Mouse (Mus musculus) liver, adult (tissue): ENCODE results near the gene Herc1.

ENCODE experiments used
- GATA4 ChIP-seq: IDR thresholded peaks from 2 replicates; pipeline ENCODE4 v1.6.1; 2014; ENCODE audit warnings: mild to moderate bottlenecking, low read length; ENCODE audit not compliant: insufficient replicate concordance

Gene Herc1

DNA sequence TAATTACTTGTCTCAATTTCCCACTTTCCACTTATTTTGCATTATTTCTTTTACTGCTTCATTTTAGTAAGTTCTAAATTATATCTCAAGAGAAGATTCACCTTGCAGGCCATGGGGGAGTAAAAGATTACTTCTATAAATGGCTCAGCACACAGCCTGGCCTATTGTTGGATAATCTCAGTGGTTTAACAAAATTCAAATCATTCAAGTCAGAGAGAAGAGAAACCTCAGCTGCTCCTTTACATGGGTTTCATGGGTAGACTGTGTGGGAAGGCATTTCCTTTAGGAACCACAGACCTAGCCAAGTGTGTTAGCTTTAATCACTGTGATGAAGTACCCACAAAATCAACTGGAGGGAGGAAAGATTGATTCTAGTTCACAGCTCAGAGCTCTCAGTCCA is 13.0 kb upstream of the Herc1 start:
- TF ChIP-seq GATA4: no peak

DNA sequence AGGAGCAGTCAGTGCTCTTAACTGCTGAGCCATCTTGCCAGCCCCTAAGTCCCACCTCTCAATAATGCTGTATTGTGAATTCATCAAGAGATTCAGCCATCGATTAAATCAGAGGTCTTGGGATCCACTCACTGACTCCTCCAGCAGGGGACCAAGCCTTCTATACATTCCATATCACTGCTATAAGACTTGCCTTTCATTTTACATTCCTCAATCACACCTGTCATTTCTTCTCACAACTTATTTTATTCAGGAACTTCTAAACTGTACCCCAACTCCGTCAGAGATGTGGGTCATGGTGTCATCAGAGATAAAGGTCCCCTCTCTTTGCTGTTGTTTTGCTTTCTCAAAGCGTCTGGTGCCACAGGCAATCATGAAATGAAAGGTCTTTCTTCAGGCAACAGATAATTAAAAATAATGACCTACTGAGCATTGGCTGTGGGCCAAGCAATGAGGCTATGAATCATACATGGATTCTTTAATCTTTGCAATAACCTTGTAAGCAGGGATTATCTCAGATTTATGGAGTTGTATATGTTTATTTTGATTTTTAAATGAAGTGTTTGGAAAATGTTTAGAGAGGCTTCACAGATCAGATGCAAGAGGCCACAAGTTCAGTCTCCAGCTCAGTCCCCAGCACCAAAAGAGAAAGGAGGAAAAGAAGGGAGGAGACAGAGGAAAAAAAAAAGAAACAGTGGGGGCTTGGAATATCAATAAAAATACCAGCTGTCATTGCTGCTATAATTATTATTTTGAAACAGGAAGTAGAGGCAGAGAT is 12.1 kb upstream of the Herc1 start:
- no peak for TF ChIP-seq GATA4

DNA sequence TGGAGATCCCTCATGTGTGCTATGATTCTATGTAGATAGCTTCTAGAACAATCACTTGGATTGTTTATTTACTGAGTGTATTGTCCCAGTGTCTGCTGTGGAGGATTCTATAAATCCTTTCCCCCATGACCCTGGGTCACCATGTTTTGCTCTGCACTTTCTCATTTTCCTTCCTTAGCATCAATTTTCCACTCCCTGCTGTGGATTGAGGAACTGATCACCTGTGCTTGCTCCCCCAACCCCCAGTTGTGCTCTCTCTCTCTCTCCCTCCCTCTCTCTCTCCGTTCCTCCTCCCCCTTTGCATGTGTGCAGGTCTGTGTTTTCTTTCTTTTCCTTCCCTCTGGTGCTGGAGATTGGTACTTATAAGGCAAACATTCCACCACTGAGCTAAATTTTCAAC is 10.5 kb upstream of the Herc1 start:
- TF ChIP-seq GATA4: no peak

DNA sequence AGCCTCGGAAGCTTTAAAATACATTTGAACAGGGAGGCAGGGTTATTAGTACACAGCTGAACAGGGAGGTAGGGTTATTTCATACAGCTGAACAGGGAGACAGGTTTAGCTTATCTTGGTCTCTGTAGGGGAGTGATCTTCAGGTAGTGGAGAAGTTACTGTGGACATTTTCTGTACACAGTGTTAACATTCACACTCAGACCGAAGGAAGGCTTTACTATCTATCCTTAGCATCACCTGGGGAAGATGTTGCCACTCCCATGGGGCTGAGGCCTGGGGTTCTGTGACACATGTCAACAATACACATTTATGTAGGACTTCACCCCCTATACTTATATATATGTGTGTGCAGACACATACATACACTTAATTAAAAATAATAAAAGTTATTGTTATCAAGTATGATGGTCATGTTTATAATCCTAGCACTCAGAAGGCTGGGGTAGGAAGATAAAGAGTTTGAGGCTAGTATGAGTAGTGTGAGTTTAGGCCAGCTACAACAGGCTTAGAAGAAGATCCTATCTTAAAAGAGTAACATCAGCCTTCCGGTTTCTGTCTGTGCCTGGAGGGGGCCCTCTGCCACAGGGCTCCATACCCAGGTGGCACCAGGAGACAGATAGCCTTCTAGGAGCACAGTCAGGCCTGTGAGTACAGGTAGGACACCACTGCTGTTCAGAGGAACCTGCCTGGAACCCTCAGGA is 9.7 kb upstream of the Herc1 start:
- no peak for TF ChIP-seq GATA4

DNA sequence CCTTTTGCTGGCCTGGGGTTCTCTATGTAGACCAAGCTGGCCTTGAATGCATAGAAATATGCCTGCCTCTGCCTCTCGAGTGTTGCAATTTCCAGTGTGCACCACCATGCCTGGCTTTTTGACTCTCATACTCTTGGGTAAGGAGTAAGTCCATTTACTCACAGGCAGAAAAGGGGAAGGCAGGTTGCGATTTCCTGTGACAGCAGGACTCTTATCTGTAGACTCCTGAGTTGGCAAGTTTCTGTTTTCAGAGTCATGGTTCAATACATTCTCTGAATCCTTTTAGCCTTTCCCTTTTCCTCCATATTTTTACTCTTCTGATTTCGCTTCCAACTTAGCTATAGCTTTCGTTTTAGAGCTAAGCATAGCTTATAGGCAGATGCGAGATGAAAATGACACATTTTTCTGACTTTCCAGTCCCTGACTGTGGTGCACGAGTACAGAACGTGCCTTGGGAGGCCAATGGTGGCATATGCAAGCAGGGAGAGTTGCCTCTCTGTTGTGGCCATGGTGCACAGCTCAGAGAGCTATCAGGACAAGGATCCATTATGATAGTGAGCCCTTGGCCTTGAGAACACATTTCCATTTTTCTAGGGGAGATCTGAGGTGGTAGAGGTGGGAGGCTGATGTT is 2.7 kb upstream of the Herc1 start:
- TF ChIP-seq GATA4: no peak

DNA sequence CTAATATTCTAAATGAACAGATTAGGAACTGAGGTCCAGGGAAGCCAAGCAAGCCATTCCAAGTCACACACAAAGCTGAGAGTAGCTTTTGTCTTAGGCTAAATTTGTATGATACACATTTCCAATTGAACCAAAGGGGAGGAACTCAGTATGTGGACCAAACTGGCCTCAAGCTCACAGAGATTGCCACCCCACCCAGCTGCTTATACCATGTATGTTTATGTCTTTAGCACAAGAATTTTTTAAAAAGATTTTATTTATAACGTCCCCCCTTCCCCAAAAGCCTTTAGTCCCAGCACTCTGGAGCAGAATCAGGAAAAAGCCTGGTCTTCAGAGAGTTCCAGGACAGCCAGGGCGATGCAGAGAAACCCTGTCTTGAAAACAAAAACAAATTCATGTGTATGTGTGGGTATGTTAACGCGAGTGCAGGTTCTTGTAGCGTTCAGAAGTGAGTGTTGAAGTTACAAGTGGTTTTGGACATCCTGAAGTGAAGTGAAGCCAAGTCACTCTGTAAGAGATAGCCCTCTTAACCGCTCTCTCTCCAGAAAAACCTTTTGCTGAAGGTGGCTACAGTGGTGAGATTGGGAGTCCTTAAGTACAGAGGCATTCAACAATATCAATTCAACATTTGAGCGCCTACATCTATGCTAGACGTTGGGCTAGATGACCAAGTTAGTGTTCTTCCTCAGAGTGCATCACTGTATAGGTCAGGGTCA is 948 bp upstream of the Herc1 start:
- no peak for TF ChIP-seq GATA4

DNA sequence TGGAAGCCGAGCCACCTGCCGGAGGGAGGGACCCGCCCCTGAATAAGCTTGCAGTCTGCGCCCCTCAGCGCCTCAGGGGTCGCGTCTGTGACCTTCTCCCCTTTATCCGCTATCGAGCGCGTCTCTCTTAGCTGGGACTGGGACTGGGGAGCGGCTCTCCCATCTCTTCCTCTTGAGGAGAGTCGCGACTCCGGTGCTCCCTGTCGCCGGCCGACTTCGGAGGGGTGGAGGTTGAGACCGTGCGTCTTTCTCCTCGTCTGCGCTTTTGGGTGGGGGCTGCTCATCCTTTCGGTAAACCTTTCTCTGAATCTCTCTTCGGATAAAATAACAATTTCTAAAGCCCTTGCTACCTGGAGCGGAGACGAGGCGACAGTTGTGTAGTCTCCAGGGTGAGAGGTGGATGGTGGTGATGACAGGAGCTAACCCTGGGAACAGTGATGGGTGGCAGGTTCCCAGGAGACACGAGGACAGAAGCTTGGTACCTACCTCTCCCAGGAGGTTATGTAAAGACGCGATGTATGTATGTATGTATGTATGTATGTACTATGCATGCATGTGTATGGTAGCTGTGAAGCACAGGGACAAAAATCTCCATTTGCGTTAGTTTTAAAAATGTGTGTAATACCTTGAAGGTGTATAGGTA is 659 bp downstream of the Herc1 start:
- TF ChIP-seq GATA4: no peak

DNA sequence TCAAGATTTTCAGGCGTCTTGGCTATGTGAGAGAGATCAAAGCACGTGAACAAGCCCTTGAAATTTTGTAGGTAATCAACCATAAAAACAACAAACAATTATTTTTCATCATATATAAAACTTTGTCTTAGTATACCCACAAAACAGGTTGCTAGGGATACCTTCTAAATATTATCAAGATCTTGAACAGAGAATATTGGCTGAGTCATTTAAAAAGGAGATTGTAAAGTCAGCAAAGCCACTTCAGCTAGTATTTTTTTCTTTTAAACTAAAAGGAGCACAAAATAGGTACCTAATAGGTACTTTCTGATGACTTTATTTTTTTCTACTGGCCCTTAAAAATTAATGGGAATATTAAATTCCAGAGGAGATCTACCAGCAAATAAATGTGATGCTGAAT is 2.5 kb downstream of the Herc1 start:
- TF ChIP-seq GATA4: no peak

DNA sequence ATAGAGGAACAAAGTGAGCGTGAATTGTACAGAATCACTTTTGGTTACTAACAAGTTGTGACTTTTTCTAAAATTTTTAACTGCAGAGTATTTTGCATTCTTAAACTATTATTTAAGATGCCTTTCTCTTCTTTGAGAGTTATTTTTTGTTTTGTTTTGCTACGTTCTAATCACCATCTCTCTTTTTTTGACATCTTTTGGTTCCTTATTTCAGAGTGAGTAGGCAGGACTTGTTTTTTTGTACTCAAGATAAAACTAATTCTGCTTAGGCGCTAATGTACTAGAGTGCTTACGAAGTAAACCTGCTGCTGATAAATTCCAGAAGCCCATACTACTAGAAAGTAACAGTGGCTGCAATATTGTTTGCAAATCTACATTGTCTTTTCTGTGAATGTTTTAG is 8.9 kb downstream of the Herc1 start:
- no peak for TF ChIP-seq GATA4

DNA sequence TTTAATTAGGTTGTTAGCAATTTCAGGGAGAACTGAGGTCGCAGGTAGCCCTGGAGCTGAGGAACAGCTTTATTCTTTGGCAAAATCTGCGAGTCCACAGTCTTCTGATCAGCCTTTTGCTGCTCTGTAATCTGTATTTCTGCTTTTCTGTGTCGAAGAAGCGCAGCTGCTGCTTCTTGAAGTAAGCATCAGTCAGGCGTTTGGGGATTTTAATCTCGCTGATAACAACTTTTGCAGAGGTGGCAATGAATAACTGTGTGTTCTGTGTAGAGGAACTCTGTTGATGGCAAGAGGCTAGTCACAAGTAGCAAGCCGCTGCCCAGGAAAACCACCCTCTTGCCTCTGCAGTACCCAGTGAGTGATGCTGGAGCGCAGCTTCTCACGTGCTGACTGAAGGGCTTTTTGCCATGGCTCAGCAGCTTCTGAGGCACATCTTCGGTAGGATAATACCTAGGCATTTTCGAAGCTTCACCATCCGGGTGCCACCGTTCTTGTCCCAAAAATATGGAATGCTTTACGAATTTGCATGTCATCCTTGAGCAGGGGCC is 10.0 kb downstream of the Herc1 start:
- no peak for TF ChIP-seq GATA4

DNA sequence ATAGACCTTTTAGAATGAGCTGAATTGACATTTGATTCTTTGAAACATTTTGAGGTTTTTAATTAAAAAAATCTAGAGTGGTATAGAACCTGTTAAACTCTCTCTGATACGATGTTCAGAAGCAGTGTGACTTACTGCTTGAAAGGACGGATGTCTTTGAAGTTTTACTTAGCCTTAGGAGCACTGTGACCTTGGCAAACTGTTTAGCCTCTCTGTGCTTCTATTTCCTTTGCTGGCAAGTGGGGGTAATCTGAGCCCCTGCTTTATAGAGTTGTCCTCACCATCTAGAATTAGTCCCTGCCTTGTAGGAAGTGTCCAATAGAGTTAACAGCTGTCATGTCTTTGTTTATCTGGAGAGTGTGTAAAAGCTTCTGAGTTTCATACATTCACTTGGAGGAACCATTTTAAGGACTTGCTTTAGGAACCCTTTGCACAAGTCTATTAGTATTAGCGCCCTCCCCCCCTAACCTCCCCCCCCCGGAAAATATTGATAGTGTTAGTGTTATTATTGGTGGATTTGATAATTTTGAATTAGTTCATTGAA is 18.7 kb downstream of the Herc1 start:
- no peak for TF ChIP-seq GATA4

DNA sequence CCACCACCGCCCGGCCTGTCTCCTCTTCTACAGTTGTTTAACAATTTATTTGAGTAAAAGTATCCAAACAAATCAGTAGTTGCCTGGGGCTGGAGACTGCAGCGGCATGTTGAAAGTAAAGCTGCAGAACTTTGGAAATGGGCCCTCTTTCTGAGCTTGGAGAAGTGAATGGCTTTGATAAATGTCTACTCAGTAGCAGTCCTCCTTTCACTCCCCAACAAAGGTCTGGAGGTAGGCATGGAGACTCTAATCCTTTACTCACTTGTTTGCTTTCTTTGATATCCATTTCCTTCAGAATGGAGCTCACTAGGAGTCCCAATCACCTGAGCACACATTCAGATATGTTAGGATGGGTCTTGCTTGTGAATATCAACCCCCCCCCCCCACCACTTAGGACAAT is 20.1 kb downstream of the Herc1 start:
- no peak for TF ChIP-seq GATA4

DNA sequence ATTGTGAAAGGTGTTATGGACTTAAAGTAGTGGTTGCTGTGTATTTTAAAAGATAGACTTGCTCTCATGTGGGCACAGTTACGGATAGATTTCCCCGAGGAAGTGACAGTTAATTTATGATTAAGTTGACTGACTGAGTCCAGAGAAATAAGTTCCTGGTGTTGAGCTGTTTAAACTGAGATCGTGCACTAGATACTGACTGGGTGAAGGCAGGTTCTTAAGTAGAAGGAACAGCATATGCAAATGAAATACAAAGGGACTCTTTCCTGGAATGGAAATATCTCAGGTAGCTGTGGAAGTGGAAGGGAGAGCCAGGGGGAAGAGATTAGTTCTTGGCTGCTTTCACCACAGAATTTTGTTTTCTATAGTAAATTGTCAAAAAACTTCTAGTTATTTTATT is 20.6 kb downstream of the Herc1 start:
- TF ChIP-seq GATA4: no peak

DNA sequence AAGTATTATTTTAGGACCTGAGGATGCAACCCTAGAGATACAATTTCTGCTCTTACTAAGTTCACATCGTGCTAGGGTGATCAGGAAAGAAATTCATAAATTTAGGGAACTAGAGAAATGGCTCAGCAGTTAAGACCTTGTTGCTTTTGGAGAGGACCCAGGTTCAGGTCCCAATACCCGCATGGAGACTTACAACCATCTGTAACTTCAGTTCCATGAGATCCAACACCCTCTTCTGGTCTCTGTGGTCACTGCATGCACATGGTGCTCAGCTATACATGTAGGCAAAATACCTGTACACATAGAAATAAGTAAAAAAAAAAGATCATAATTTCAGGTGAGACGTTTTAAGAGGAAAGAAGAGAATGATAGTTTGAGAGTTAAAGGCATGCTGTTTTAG is 23.2 kb downstream of the Herc1 start:
- no peak for TF ChIP-seq GATA4
